Mouse (Mus musculus): ENCODE results near the gene Hist1h2ad. TPM values are rescaled to one million over a fixed set of nuclear protein-coding genes. Genes with fewer than 3 reads are reported as not detected.
A peak's percentile ranks its signal among the peaks of the same experiment; 100 is the strongest.
"Not testable (repeated sequence)": the region's sequence is repeated elsewhere in the genome, so short reads cannot be mapped to it uniquely, and the experiment has no call there.

The Hist1h2ad gene
- polyA plus RNA-seq, 1 experiment from 2014 or later, result 2.9 TPM

DNA sequence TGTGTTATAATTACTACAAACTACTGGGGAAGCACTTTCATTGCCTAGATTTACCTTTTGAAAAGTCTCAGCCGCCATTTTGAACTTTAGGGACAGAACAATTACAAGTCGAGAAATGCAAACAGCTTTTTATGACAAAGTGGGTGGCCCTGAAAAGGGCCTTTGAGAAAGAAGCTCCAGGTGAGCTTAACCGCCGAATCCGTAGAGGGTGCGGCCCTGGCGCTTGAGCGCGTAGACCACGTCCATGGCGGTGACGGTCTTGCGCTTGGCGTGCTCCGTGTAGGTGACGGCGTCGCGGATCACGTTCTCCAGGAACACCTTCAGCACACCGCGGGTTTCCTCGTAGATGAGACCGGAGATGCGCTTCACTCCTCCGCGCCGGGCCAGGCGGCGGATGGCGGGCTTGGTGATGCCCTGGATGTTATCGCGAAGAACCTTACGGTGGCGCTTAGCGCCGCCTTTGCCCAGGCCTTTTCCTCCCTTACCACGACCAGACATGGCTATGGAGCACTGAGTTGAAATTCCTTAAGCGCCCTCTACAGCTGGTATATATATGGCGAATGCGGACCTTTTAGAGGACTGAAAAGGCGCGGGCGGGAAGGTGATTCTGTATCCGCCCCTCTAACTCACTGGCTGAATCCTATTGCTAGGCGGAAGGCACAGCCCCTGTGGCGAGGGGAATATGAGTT is 22.9 kb upstream of the Hist1h2ad start, which contains the start of gene Hist1h4f:
Gene Hist1h4f, minus strand, starts transcription at position 503 of the 689 bp plus-strand sequence.
- Histone ChIP-seq H3K9ac (ENCODE audit: low read depth, low read length) (peak within 1 kb of the TSS; percentile 55), H3K4me3 (ENCODE audit: low read length) (peak within 1 kb of the TSS; percentile 42), H3K4me2 (replicated peaks; ENCODE audit: low read depth, low read length) (peak within 1 kb of the TSS; percentile 55), H3K27ac (ENCODE audit: low read depth, low read length) (peak within 1 kb of the TSS; percentile 90)
- H3K36me3 ChIP-seq (ENCODE audit: control insufficient read depth, insufficient read depth, low read length); H3K9me3 ChIP-seq (ENCODE audit: control insufficient read depth, low read length); H3K27me3 ChIP-seq (ENCODE audit: control insufficient read depth, insufficient read depth, low read length); H3K4me1 ChIP-seq (ENCODE audit: control insufficient read depth, insufficient read depth, low read length): not testable (repeated sequence)
- under 1% methylated on average over 45 of the region's 47 CpGs for WGBS
- peak; percentile 88 for ATAC-seq (ENCODE audit: low FRiP score, low TSS enrichment)

DNA sequence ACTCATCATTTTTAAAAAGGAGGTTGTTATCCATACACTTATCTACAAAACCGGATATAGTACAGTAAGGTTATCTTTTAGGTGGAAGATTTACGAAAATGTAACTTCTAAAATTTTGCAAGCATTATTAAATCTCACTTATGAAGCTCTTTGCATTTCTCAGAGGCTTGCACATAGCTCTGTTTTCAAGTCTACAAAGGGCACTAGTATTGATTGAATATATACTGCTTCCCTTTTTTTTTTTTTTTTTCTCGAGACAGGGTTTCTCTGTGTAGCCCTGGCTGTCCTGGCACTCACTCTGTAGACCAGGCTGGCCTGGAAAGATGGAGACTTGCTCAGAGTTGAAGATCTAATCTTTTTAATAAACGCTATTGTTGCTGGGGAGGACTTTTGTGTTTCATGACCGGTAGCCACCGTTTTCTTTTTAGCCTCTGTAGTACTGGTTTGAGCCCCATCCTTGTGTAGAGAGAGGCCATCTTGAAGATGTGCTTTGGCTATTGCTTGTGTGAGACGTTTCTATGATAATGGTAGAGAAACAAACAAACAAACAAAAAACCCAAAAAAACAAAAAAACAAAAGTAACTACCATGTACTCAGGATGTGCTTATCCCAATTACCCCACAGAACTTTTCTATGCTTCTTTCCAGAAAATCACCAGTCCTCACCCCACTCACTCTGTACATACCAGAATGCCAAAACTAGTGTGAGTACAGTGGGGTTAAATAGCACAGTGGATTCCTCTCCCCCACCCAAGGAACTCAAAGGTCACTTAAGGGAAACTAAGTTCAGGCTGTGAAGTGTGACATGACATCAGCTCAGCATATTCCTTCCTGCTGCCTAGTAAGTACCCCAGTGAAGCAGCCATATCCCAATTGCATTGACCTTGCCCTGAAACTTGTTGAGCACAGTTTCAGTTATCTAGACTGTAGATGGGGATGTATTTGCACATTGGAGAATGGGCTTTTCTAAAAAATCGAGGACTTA is 22.0 kb upstream of the Hist1h2ad start:
- 54% methylated on average over 8 of the region's 8 CpGs for WGBS
- ATAC-seq (ENCODE audit: low FRiP score, low TSS enrichment), result no peak
- no peaks in the 10 kb centered on the region for H3K9me3 ChIP-seq (ENCODE audit: control insufficient read depth, low read length)
- peak overlapping the region; percentile 90 for H3K27ac ChIP-seq (ENCODE audit: low read depth, low read length)
- peaks cover 13% of the 10 kb centered on the region; the same call in 1 of the 2 replicates for H3K4me1 ChIP-seq (ENCODE audit: control insufficient read depth, insufficient read depth, low read length)
- no peaks in the 10 kb centered on the region for H3K27me3 ChIP-seq (ENCODE audit: control insufficient read depth, insufficient read depth, low read length)
- peak overlapping the region; percentile 55; the same call in 1 of the 2 replicates for H3K9ac ChIP-seq (ENCODE audit: low read depth, low read length)
- H3K4me3 ChIP-seq (ENCODE audit: low read length), result peak overlapping the region; percentile 42
- H3K36me3 ChIP-seq (ENCODE audit: control insufficient read depth, insufficient read depth, low read length), result no peaks in the 10 kb centered on the region
- peak overlapping the region; percentile 55 for H3K4me2 ChIP-seq (replicated peaks; ENCODE audit: low read depth, low read length)

- Histone ChIP-seq H3K4me2 (replicated peaks; ENCODE audit: low read depth, low read length) (peak within 1 kb of the TSS; percentile 55), H3K27ac (ENCODE audit: low read depth, low read length) (peak within 1 kb of the TSS; percentile 100), H3K9me3 (ENCODE audit: control insufficient read depth, low read length) (no peaks in the 10 kb centered on the region), H3K27me3 (ENCODE audit: control insufficient read depth, insufficient read depth, low read length) (no peaks in the 10 kb centered on the region), H3K36me3 (ENCODE audit: control insufficient read depth, insufficient read depth, low read length) (no peaks in the 10 kb centered on the region), H3K4me3 (ENCODE audit: low read length) (no peak within 1 kb of the TSS), H3K9ac (ENCODE audit: low read depth, low read length) (peak within 1 kb of the TSS; percentile 55; the same call in 1 of the 2 replicates), H3K4me1 (ENCODE audit: control insufficient read depth, insufficient read depth, low read length) (peaks cover 13% of the 10 kb centered on the region; the same call in 1 of the 2 replicates)
- no peak for ATAC-seq (ENCODE audit: low FRiP score, low TSS enrichment)
These were observed 21.2 kb upstream of the Hist1h2ad start, which contains the start of gene Hist1h1d for GRCm38 (mm10) chr13:23552962-23553361. Gene Hist1h1d (plus strand): TSS chr13:23553262.

GRCm38 (mm10) chr13:23554393-23554792 is 19.8 kb upstream of the Hist1h2ad start:
- ATAC-seq (ENCODE audit: low FRiP score, low TSS enrichment), result no peak
- H3K4me1 ChIP-seq (ENCODE audit: control insufficient read depth, insufficient read depth, low read length), result peaks cover 13% of the 10 kb centered on the region; the same call in 1 of the 2 replicates
- peak overlapping the region; percentile 96 for H3K9ac ChIP-seq (ENCODE audit: low read depth, low read length)
- no peaks in the 10 kb centered on the region for H3K27me3 ChIP-seq (ENCODE audit: control insufficient read depth, insufficient read depth, low read length)
- peak overlapping the region; percentile 100 for H3K27ac ChIP-seq (ENCODE audit: low read depth, low read length)
- H3K36me3 ChIP-seq (ENCODE audit: control insufficient read depth, insufficient read depth, low read length), result no peaks in the 10 kb centered on the region
- WGBS, result 25% methylated on average over 9 of the region's 9 CpGs
- no peaks in the 10 kb centered on the region for H3K9me3 ChIP-seq (ENCODE audit: control insufficient read depth, low read length)
- peak overlapping the region; percentile 68; the same call in 1 of the 2 replicates for H3K4me3 ChIP-seq (ENCODE audit: low read length)
- H3K4me2 ChIP-seq (replicated peaks; ENCODE audit: low read depth, low read length), result peak overlapping the region; percentile 94

DNA sequence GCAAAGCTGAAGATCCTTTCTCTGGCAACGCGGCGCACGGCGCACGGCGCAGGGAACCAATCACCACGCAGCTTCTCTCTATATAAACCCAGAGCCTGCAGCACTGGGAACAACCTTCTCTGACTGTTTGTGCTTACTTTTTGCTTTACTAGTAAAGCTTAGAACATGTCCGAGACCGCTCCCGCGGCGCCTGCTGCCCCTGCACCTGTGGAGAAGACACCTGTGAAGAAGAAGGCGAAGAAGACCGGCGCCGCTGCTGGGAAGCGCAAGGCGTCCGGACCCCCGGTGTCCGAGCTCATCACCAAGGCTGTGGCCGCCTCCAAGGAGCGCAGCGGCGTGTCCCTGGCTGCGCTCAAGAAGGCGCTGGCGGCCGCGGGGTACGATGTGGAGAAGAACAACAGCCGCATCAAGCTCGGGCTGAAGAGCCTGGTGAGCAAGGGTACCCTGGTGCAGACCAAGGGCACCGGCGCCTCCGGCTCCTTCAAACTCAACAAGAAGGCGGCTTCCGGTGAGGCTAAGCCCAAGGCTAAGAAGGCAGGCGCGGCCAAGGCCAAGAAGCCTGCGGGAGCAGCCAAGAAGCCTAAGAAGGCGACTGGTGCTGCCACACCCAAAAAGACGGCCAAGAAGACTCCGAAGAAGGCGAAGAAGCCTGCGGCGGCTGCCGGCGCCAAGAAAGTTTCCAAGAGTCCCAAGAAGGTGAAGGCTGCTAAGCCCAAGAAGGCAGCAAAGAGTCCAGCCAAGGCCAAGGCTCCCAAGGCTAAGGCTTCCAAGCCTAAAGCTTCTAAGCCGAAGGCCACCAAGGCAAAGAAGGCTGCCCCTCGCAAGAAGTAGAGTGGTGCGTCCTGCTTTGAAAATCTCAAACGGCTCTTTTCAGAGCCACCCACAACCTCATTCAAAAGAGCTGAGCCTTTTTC is 19.0 kb upstream of the Hist1h2ad start:
- peak; percentile 94 for ATAC-seq (ENCODE audit: low FRiP score, low TSS enrichment)
- WGBS, result under 1% methylated on average over 54 of the region's 54 CpGs
- H3K27me3 ChIP-seq (ENCODE audit: control insufficient read depth, insufficient read depth, low read length), result no peaks in the 10 kb centered on the region

GRCm38 (mm10) chr13:23555839-23556416 is 18.3 kb upstream of the Hist1h2ad start:
- peak; percentile 83 for ATAC-seq (ENCODE audit: low FRiP score, low TSS enrichment)
- Histone ChIP-seq H3K4me1 (ENCODE audit: control insufficient read depth, insufficient read depth, low read length) (peaks cover 11% of the 10 kb centered on the region; the same call in 1 of the 2 replicates), H3K4me2 (replicated peaks; ENCODE audit: low read depth, low read length) (peak overlapping the region; percentile 94), H3K27me3 (ENCODE audit: control insufficient read depth, insufficient read depth, low read length) (no peaks in the 10 kb centered on the region), H3K4me3 (ENCODE audit: low read length) (peak overlapping the region; percentile 68), H3K9ac (ENCODE audit: low read depth, low read length) (peak overlapping the region; percentile 96), H3K27ac (ENCODE audit: low read depth, low read length) (peak overlapping the region; percentile 100), H3K36me3 (ENCODE audit: control insufficient read depth, insufficient read depth, low read length) (no peaks in the 10 kb centered on the region), H3K9me3 (ENCODE audit: control insufficient read depth, low read length) (no peaks in the 10 kb centered on the region)
- WGBS, result under 1% methylated on average over 18 of the region's 18 CpGs

More for the DNA sequence above, 19.0 kb upstream of the Hist1h2ad start:
- Histone ChIP-seq H3K27ac (ENCODE audit: low read depth, low read length) (peak overlapping the region; percentile 100), H3K4me1 (ENCODE audit: control insufficient read depth, insufficient read depth, low read length) (peaks cover 13% of the 10 kb centered on the region; the same call in 1 of the 2 replicates), H3K9ac (ENCODE audit: low read depth, low read length) (peak overlapping the region; percentile 96), H3K4me2 (replicated peaks; ENCODE audit: low read depth, low read length) (peak overlapping the region; percentile 94), H3K36me3 (ENCODE audit: control insufficient read depth, insufficient read depth, low read length) (no peaks in the 10 kb centered on the region), H3K4me3 (ENCODE audit: low read length) (peak overlapping the region; percentile 68), H3K9me3 (ENCODE audit: control insufficient read depth, low read length) (no peaks in the 10 kb centered on the region)

GRCm38 (mm10) chr13:23556906-23557305 is 17.3 kb upstream of the Hist1h2ad start:
- H3K36me3 ChIP-seq (ENCODE audit: control insufficient read depth, insufficient read depth, low read length), result no peaks in the 10 kb centered on the region
- no peak for ATAC-seq (ENCODE audit: low FRiP score, low TSS enrichment)
- H3K9me3 ChIP-seq (ENCODE audit: control insufficient read depth, low read length), result no peaks in the 10 kb centered on the region
- H3K4me1 ChIP-seq (ENCODE audit: control insufficient read depth, insufficient read depth, low read length), result peaks cover 10% of the 10 kb centered on the region; the same call in 1 of the 2 replicates
- H3K4me3 ChIP-seq (ENCODE audit: low read length), result no peak overlapping the region
- H3K27ac ChIP-seq (ENCODE audit: low read depth, low read length), result peak overlapping the region; percentile 100; the same call in 1 of the 2 replicates
- H3K4me2 ChIP-seq (replicated peaks; ENCODE audit: low read depth, low read length), result peak overlapping the region; percentile 94
- WGBS, result 72% methylated on average over 3 of the region's 3 CpGs
- H3K27me3 ChIP-seq (ENCODE audit: control insufficient read depth, insufficient read depth, low read length), result no peaks in the 10 kb centered on the region
- H3K9ac ChIP-seq (ENCODE audit: low read depth, low read length), result peak overlapping the region; percentile 40; the same call in 1 of the 2 replicates

DNA sequence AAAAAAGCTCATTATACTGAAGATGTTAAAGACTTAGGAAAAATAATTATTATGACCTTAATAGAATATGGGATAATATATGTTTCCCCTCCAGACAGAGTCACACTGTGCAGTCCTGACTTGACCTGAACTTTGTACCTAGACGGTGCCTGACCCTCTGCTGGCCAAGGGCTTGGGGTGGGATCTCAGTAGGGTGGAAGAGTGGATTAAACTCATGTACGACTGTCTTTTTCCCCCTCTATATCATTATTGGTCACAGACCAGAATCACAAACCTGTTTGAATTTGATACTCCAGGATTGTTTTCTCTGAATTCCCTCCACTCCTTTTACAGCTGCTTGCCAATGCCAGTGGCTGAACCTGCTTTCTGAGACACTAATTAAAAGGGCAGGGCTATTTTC is 13.5 kb upstream of the Hist1h2ad start:
- not testable (repeated sequence) for ATAC-seq (ENCODE audit: low FRiP score, low TSS enrichment); H3K36me3 ChIP-seq (ENCODE audit: control insufficient read depth, insufficient read depth, low read length); H3K9me3 ChIP-seq (ENCODE audit: control insufficient read depth, low read length); H3K4me3 ChIP-seq (ENCODE audit: low read length); H3K27me3 ChIP-seq (ENCODE audit: control insufficient read depth, insufficient read depth, low read length); H3K4me1 ChIP-seq (ENCODE audit: control insufficient read depth, insufficient read depth, low read length); H3K27ac ChIP-seq (ENCODE audit: low read depth, low read length)
- 22% methylated on average over 2 of the region's 2 CpGs for WGBS
- Histone ChIP-seq H3K9ac (ENCODE audit: low read depth, low read length) (peak overlapping the region; percentile 28; the same call in 1 of the 2 replicates), H3K4me2 (replicated peaks; ENCODE audit: low read depth, low read length) (0 out of 2 replicates have a peak overlapping the region, but pooled peaks have one; percentile 8)
